Mouse (Mus musculus): ENCODE measurements at regions not wholly inside any gene's neighbourhood (a gene's known extent, or its start where the extent isn't known, plus 50 kb on each side); places are given as distances from the start of the nearest gene placed in this dataset.

DNA sequence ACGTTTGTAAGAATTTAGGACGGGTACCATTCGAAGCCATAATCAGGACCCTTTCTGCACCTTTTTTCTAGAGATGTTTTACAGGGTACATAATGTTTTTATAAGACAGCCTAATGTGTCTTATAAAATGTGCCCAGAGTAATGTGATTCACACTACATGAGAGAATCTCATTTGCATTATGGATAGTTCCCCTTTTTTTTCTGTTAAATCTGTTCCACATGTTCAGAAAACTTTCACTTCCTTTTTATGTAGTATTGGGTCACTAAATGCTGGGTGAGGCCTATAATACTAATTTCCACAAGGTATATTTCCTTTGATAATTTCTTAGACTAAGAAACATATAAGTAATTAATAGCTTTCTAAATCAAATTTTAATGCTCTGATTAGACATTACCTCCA is 822.7 kb downstream of the Dnah5 start:
- DNase-seq (ENCODE audit: extremely low spot score in 1 of 2, low spot score in 1 of 2), result no peak

- DNase-seq (ENCODE audit: extremely low spot score in 1 of 2, low spot score in 1 of 2), result no peak
Measured at GRCm38 (mm10) chr15:29038903-29039302, 835.4 kb downstream of the Dnah5 start.

GRCm38 (mm10) chr15:29051166-29051565 is 847.6 kb downstream of the Dnah5 start:
- no peak for DNase-seq (ENCODE audit: extremely low spot score in 1 of 2, low spot score in 1 of 2)

DNA sequence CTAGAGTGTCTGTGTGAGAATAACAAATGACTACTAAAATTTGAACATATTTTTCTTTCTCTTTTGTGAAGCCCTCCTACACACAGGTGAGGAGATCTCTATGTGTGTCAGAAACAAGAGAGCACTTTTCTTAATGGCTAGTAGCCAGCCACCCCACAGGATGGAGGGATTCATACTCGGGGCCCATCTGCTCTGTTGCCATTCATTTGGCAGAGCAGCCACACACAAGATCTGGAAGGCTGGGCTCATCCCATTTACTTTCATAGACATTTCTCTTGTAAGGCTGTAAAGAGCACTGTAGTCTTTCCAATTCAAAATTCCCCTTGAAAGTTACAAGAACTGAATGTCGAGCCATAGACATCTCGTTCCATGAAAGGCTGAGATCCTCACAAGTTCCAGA is 848.2 kb downstream of the Dnah5 start:
- no peak for DNase-seq (ENCODE audit: extremely low spot score in 1 of 2, low spot score in 1 of 2)

DNA sequence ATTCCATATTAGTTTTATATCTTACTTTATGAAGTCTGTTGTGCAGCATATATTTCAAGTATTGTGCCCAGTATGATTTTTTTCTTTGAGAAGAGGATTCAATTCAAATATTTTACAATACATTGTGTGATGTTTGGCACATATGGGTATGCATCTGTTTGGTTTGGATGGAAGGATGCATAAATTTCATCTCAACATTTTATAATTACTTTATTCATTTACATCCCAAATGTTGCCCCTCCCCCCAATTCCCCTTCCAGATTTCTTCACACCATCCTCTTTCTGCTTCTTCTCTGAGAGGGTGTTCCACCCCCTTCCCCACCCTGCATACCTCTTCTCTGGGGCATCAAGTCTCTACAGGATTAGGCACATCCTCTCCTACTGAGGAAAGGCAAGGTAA is 857.5 kb downstream of the Dnah5 start:
- DNase-seq (ENCODE audit: extremely low spot score in 1 of 2, low spot score in 1 of 2), result no peak

GRCm38 (mm10) chr15:29069066-29069465 is 865.5 kb downstream of the Dnah5 start:
- no peak for DNase-seq (ENCODE audit: extremely low spot score in 1 of 2, low spot score in 1 of 2)

GRCm38 (mm10) chr15:29077748-29078147 is 874.2 kb downstream of the Dnah5 start:
- DNase-seq (ENCODE audit: extremely low spot score in 1 of 2, low spot score in 1 of 2), result no peak

DNA sequence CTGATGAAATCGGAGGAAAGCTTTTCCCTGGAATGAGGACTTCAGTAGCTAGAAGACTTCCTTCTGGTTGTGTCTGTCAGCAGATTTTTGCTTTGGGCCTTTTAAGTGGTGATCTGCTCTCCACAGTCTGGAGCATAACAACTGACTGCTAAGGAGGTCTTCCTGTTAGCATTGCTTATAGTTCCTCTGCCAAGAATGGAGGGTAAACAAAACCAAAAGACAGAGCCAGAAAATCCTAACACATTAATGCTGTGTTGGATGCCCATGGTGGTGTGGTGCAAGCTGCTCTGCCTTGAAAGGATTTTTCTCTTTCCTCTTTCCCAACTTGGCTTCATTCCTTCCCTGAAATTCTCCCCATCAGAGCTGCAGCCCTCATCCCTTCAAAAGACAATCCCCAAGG is 901.0 kb downstream of the Dnah5 start:
- DNase-seq (ENCODE audit: extremely low spot score in 1 of 2, low spot score in 1 of 2), result no peak

DNA sequence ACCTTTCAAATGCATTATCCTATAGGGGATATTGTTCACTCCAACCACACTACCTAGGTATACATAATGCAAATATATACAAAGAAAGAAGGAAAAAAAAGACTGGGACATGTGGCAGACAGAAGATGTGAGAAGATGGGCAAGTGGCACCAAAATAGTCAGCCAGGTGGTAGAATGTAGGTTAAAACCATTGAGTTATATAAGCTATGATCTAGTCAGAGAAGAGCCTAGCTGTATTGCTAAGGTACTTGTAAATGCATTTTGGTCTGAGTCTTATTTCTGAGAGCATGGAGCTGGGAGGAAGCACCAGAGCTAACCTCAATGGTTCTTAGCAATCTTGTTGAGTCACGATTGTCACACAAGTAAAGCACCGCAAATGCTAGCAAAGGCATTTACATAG is 943.1 kb downstream of the Dnah5 start:
- DNase-seq (ENCODE audit: extremely low spot score in 1 of 2, low spot score in 1 of 2), result peak in 1 of 2 experiments; percentile 11
